Mouse (Mus musculus) heart, embryonic 13.5 days (tissue): Measurements from ENCODE around the gene Rbms3. TPM values are rescaled to one million over a fixed set of nuclear protein-coding genes. Genes with fewer than 3 reads are reported as not detected.
A peak's percentile ranks its signal among the peaks of the same experiment; 100 is the strongest.

Source experiments
- ATAC-seq: fragments of 200-750 bp; cut with Nextera tagmentation; 2 replicates; pipeline ENCODE4 v1.8.0; 2017; ENCODE audit warnings: moderate TSS enrichment; ENCODE audit not compliant: insufficient number of reproducible peaks, low FRiP score, low TSS enrichment; ENCODE audit errors: extremely low read depth
- H3K27ac ChIP-seq: fragments of 300-500 bp; sonication (generic); replicated peaks from 2 replicates; pipeline ENCODE4 v1.5.1; 2015; ENCODE audit warnings: moderate library complexity, mild to moderate bottlenecking, inconsistent platforms
- H3K27me3 ChIP-seq: fragments of 300-500 bp; sonication (generic); replicated peaks from 2 replicates; pipeline ENCODE4 v1.6.1; 2015; ENCODE audit warnings: mild to moderate bottlenecking, inconsistent platforms
- H3K36me3 ChIP-seq: fragments of 300-500 bp; sonication (generic); 2 replicates; pipeline ENCODE4 v1.6.1; 2015; ENCODE audit warnings: mild to moderate bottlenecking, inconsistent platforms
- H3K4me1 ChIP-seq: fragments of 300-500 bp; sonication (generic); 2 replicates; pipeline ENCODE4 v1.6.1; 2015; ENCODE audit warnings: inconsistent platforms
- H3K4me2 ChIP-seq: fragments of 300-500 bp; sonication (generic); 2 replicates; pipeline ENCODE4 v1.6.1; 2015; ENCODE audit warnings: inconsistent platforms, mild to moderate bottlenecking, moderate library complexity
- H3K4me3 ChIP-seq: fragments of 300-500 bp; sonication (generic); 2 replicates; pipeline ENCODE4 v1.5.1; 2015; ENCODE audit warnings: moderate library complexity, mild to moderate bottlenecking, inconsistent platforms
- H3K9ac ChIP-seq: fragments of 300-500 bp; sonication (generic); 2 replicates; pipeline ENCODE4 v1.6.1; 2015; ENCODE audit warnings: inconsistent platforms, mild to moderate bottlenecking, moderate library complexity
- H3K9me3 ChIP-seq: fragments of 300-500 bp; sonication (generic); 2 replicates; pipeline ENCODE4 v1.6.1; 2016; ENCODE audit warnings: inconsistent platforms
- WGBS: fragments of 180-500 bp; shearing (Covaris S2); methylation state at CpG from one replicate; pipeline ENCODE4 v1.1.7; 2015; ENCODE audit warnings: mixed read lengths; 5-methylcytosine and 5-hydroxymethylcytosine counted together
- polyA plus RNA-seq: library from polyadenylated mRNA; unstranded; fragments of >200 nt; fragmentation: Nextera tagmentation; extraction: Ambion mirVana; gene quantifications from 2 replicates; pipeline ENCODE4 v1.2.1, GENCODE M21; 2015

The Rbms3 gene
- polyA plus RNA-seq, 1 experiment from 2014 or later: 36.0 TPM

DNA sequence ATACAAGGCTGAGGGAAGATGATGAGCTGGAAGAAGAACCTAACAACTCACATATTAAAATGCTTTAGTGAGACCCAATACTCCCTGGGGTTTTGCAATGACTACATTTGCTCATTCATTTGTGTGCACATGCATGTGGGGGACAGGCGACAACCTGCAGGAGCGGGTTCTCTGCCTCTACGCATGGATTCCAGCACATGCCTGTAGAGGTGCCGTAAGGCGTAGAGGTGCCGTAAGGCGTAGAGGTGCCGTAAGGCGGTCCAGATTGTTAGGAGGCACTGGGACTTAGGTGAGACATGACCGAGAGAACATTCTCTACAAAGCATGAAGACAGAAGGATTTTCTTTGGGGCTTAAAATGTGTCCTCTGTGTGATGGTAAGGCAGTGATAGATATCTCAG, 1033.7 kb downstream of the Rbms3 start:
- no peak overlapping the region for H3K9ac ChIP-seq
- peaks cover 9% of the 10 kb centered on the region; the same call in 1 of the 2 replicates for H3K36me3 ChIP-seq
- no peak overlapping the region for H3K4me3 ChIP-seq
- H3K27ac ChIP-seq: no peak overlapping the region
- no peaks in the 10 kb centered on the region for H3K27me3 ChIP-seq
- H3K4me2 ChIP-seq: no peak overlapping the region
- peaks cover 10% of the 10 kb centered on the region for H3K4me1 ChIP-seq
- 96% methylated on average over 10 of the region's 10 CpGs for WGBS
- no peak for ATAC-seq
- no peaks in the 10 kb centered on the region for H3K9me3 ChIP-seq

DNA sequence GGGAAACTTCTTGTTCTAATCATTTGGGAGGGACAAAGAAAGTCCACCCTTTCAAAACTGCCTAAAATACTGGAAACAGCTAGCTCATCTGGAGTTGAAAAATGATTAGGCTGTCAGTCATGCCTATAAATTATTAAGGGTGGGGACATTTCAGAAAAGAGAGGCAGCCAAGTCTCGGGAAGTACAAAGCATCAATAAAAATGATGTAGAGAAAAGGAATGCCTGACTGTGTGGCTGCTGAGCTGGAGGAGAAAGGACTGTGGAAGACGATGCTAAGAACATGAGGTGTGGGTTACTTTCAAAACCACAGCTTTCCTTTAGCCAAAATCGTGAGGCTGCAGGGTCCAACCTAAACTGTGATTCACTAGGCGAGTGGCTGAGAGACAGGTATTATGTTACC, 1037.2 kb downstream of the Rbms3 start:
- H3K4me1 ChIP-seq: peaks cover 19% of the 10 kb centered on the region
- no peak overlapping the region for H3K9ac ChIP-seq
- 80% methylated on average over 4 of the region's 4 CpGs for WGBS
- no peak overlapping the region for H3K27ac ChIP-seq
- H3K4me2 ChIP-seq: no peak overlapping the region
- H3K4me3 ChIP-seq: no peak overlapping the region
- no peak for ATAC-seq
- H3K9me3 ChIP-seq: 0 out of 2 replicates have a peak, but pooled peaks cover 7% of the 10 kb centered on the region
- peaks cover 12% of the 10 kb centered on the region; the same call in 1 of the 2 replicates for H3K36me3 ChIP-seq
- no peaks in the 10 kb centered on the region for H3K27me3 ChIP-seq

DNA sequence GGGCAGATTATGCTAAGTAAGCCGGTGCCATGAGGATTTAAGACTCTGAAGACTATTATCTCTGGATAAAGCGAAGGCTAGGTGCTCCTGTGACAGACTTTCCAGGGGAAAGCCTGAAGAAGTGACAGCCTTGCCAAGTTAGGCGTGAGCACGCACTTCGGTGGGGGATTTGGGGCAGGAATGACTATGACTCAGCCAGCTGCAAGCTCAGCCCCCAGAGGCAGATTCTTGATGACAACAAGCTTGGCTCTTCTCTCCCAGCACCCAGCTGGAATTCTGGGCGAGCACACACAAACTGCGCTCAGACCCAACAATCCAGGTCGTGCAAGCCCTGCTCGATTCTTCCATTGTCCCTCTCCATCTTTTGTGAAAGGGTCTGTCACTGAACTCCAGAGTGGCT, 1038.6 kb downstream of the Rbms3 start:
- WGBS: 67% methylated on average over 9 of the region's 9 CpGs
- H3K4me1 ChIP-seq: peaks cover 20% of the 10 kb centered on the region
- H3K4me2 ChIP-seq: no peak overlapping the region
- 0 out of 2 replicates have a peak, but pooled peaks cover 7% of the 10 kb centered on the region for H3K9me3 ChIP-seq
- 0 out of 2 replicates have a peak, but pooled peaks cover 4% of the 10 kb centered on the region for H3K36me3 ChIP-seq
- H3K27ac ChIP-seq: no peak overlapping the region
- no peaks in the 10 kb centered on the region for H3K27me3 ChIP-seq
- H3K9ac ChIP-seq: no peak overlapping the region
- H3K4me3 ChIP-seq: no peak overlapping the region
- no peak for ATAC-seq

GRCm38 (mm10) chr9:116569680-116570079, 1060.0 kb downstream of the Rbms3 start:
- no peaks in the 10 kb centered on the region for H3K27me3 ChIP-seq
- ATAC-seq: no peak
- no peaks in the 10 kb centered on the region for H3K4me1 ChIP-seq
- no peaks in the 10 kb centered on the region for H3K36me3 ChIP-seq
- H3K4me2 ChIP-seq: no peak overlapping the region
- no peak overlapping the region for H3K27ac ChIP-seq
- no peaks in the 10 kb centered on the region for H3K9me3 ChIP-seq
- H3K9ac ChIP-seq: no peak overlapping the region
- 51% methylated on average over 2 of the region's 2 CpGs for WGBS
- no peak overlapping the region for H3K4me3 ChIP-seq

DNA sequence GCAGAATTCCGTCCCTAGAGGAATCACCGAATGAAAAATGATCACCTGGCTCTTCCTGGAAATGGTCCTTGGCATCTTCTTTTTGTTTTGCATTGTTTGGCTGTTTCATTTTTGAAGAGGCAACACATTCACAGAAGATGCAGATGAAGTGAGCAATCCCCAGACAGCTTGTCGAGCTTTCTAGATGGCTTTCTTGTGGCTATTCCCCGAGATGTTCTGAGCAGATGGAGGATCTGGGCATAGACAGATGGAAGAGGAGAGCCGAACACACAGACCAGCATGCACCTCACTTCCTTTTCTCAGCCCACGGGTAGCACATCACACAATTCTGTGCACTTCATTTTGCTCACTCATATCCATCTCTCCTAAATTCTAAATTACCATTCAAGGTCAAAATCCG, 1063.0 kb downstream of the Rbms3 start:
- Histone ChIP-seq H3K36me3 (no peaks in the 10 kb centered on the region), H3K9me3 (no peaks in the 10 kb centered on the region), H3K4me1 (no peaks in the 10 kb centered on the region), H3K4me2 (no peak overlapping the region), H3K27me3 (no peaks in the 10 kb centered on the region), H3K4me3 (no peak overlapping the region), H3K27ac (no peak overlapping the region), H3K9ac (no peak overlapping the region)
- WGBS: 83% methylated on average over 7 of the region's 7 CpGs
- ATAC-seq: no peak

DNA sequence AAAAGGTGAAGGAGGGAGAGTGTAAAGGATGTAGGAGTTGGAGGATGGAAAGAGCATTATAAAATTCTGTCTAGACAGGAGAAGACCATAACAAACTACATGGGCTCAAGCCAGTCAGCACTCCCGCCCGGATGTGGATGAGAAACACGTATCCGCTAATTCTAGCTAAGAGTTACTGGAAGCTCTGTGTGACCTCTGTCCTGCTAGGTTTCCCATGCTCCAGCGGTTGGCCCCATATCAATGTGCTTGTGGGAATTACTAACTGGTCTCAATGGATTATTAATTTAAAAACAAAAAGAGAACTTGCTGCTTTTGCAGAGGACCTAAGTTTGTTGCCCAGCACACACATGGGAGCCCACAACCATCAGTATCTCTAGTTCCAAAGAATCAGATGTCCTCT, 1071.9 kb downstream of the Rbms3 start:
- Histone ChIP-seq H3K36me3 (no peaks in the 10 kb centered on the region), H3K4me3 (no peak overlapping the region), H3K9ac (no peak overlapping the region), H3K4me2 (no peak overlapping the region), H3K27ac (no peak overlapping the region), H3K4me1 (0 out of 2 replicates have a peak, but pooled peaks cover 4% of the 10 kb centered on the region), H3K27me3 (no peaks in the 10 kb centered on the region), H3K9me3 (no peaks in the 10 kb centered on the region)
- no peak for ATAC-seq
- 88% methylated on average over 5 of the region's 5 CpGs for WGBS

GRCm38 (mm10) chr9:116556641-116557040, 1073.1 kb downstream of the Rbms3 start:
- Histone ChIP-seq H3K4me2 (peak overlapping the region; percentile 51), H3K4me1 (0 out of 2 replicates have a peak, but pooled peaks cover 4% of the 10 kb centered on the region), H3K9me3 (no peaks in the 10 kb centered on the region), H3K27ac (no peak overlapping the region), H3K9ac (no peak overlapping the region), H3K36me3 (no peaks in the 10 kb centered on the region), H3K4me3 (no peak overlapping the region), H3K27me3 (no peaks in the 10 kb centered on the region)
- ATAC-seq: no peak
- WGBS: 38% methylated on average over 8 of the region's 8 CpGs

GRCm38 (mm10) chr9:116553181-116553580, 1076.5 kb downstream of the Rbms3 start:
- Histone ChIP-seq H3K4me2 (no peak overlapping the region), H3K36me3 (no peaks in the 10 kb centered on the region), H3K27ac (no peak overlapping the region), H3K9ac (no peak overlapping the region), H3K27me3 (no peaks in the 10 kb centered on the region), H3K4me3 (no peak overlapping the region), H3K9me3 (no peaks in the 10 kb centered on the region), H3K4me1 (0 out of 2 replicates have a peak, but pooled peaks cover 4% of the 10 kb centered on the region)
- WGBS: 77% methylated on average over 3 of the region's 3 CpGs
- no peak for ATAC-seq

DNA sequence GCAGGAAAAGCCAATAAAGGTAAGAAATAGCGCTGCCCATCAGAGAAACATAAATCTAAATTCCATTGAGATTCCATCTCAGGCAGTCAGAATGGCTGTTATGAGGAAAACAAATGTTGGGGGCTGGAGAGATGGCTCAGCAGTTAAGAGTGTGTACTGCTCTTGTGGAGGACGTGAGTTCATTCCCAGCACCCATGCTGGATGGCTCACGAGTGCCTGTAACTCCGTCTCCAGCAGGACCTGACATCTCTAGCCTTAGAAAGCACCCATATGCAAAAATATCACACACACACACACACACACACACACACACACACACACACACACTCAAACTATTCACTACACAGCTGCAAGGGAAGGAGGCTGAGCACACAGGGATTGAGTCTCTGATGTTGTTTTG, 1083.6 kb downstream of the Rbms3 start:
- Histone ChIP-seq H3K4me2 (no peak overlapping the region), H3K36me3 (no peaks in the 10 kb centered on the region), H3K4me1 (no peaks in the 10 kb centered on the region), H3K4me3 (no peak overlapping the region), H3K9ac (no peak overlapping the region), H3K27me3 (no peaks in the 10 kb centered on the region), H3K27ac (no peak overlapping the region), H3K9me3 (0 out of 2 replicates have a peak, but pooled peaks cover 4% of the 10 kb centered on the region)
- WGBS: 84% methylated on average over 4 of the region's 4 CpGs
- no peak for ATAC-seq

GRCm38 (mm10) chr9:116542793-116543192, 1086.9 kb downstream of the Rbms3 start:
- Histone ChIP-seq H3K27ac (no peak overlapping the region), H3K4me3 (no peak overlapping the region), H3K4me1 (no peaks in the 10 kb centered on the region), H3K9ac (no peak overlapping the region), H3K9me3 (0 out of 2 replicates have a peak, but pooled peaks cover 4% of the 10 kb centered on the region), H3K4me2 (no peak overlapping the region), H3K27me3 (no peaks in the 10 kb centered on the region), H3K36me3 (no peaks in the 10 kb centered on the region)
- no peak for ATAC-seq
- 84% methylated on average over 4 of the region's 4 CpGs for WGBS

DNA sequence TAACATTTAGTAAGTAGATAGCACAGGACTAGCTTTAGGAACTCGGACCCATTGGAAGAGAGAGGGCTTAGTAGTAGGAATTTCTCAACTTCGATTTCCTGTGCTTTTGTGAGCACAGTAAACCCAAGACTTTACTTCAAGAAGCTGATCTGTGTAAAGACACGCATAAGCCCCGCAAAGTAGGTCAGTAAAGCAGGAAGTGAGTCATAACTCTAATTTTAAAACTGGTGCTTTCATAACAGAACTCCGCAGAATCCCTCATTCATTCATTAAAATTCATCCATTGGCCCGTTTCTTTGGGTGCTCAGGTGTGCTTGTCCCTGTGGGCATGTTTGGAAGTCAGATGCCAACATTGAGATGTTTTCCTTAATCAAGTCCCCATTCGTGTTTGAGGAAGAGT, 1087.7 kb downstream of the Rbms3 start:
- Histone ChIP-seq H3K4me1 (no peaks in the 10 kb centered on the region), H3K9ac (no peak overlapping the region), H3K36me3 (no peaks in the 10 kb centered on the region), H3K27ac (no peak overlapping the region), H3K4me2 (no peak overlapping the region), H3K9me3 (0 out of 2 replicates have a peak, but pooled peaks cover 4% of the 10 kb centered on the region), H3K4me3 (no peak overlapping the region), H3K27me3 (no peaks in the 10 kb centered on the region)
- no peak for ATAC-seq
- 68% methylated on average over 7 of the region's 7 CpGs for WGBS

DNA sequence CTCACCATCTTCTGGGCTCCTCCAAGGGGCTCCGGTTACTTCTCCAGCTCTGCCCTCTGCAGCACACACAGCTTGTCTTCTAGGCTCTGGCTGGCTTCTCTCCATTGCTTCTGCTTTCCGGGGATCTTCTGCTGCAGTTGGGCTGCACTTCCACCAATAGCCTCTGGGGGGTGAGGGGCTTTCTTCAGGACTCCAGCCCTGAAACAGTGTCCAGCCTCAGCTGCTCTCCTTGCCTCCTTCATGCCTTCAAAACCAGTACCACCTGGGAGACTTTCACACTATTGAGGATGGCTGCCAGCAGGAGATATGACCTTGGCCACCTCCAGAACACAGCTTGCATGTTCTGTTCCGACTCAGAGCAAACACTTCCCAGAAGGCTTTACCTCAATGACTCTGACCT, 1094.0 kb downstream of the Rbms3 start:
- WGBS: 67% methylated on average over 3 of the region's 3 CpGs
- ATAC-seq: no peak

More for the DNA sequence above, 1094.0 kb downstream of the Rbms3 start:
- Histone ChIP-seq H3K4me1 (no peaks in the 10 kb centered on the region), H3K36me3 (no peaks in the 10 kb centered on the region), H3K4me3 (no peak overlapping the region), H3K27ac (no peak overlapping the region), H3K9ac (no peak overlapping the region), H3K9me3 (peaks cover 18% of the 10 kb centered on the region), H3K4me2 (no peak overlapping the region), H3K27me3 (no peaks in the 10 kb centered on the region)
